Mouse (Mus musculus) liver, postnatal 0 days (tissue): ENCODE results near the gene Gm45713.

Experiments
- CTCF ChIP-seq: sonication (generic); IDR thresholded peaks from 2 replicates; pipeline ENCODE4 v1.5.1; 2016; ENCODE audit warnings: antibody characterized with exemption, low read depth
- EP300 ChIP-seq: IDR thresholded peaks from 2 replicates; pipeline ENCODE4 v1.6.1; 2016; ENCODE audit warnings: antibody characterized with exemption, low read depth, mild to moderate bottlenecking

DNA sequence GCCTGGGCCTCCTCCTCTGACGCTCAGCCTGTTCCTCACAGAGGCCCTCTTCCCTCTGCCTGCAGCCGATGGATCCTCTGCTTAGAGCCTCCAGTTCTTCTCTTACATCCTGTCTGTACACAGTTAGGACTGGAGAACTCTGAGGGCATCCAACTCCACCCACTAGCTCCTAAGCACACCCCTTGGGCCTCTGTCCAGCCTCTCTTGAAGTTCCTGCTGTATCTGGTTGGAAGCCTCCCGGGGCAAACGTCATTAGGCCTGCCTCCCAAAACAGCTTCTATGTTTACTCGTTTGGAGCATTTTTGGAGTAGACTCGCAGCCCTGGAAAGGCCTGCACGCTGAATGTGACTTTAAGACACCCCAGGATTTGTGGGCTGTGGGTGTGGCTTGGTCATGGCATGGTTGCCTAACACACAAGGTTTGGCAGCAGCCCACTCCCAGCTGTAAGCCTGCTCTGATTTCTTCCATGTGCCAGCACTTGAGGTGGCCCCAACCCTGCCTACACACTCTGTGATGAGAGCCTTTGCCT lies 32.3 kb downstream of the Gm45713 start, which contains the start of gene Fcgrt:
- TF ChIP-seq EP300 (no peak), CTCF (no peak)
